Mouse (Mus musculus) lung, adult 18-20 months (tissue): ENCODE data around the gene Fis1.
A peak's percentile ranks its signal among the peaks of the same experiment; 100 is the strongest.

ENCODE experiments used
- DNase-seq, 2 experiments: peaks; one replicate each; pipeline ENCODE4 v3.0.0; 2022; ENCODE audit warnings: mixed read lengths in 2 of 2

The Fis1 gene

DNA sequence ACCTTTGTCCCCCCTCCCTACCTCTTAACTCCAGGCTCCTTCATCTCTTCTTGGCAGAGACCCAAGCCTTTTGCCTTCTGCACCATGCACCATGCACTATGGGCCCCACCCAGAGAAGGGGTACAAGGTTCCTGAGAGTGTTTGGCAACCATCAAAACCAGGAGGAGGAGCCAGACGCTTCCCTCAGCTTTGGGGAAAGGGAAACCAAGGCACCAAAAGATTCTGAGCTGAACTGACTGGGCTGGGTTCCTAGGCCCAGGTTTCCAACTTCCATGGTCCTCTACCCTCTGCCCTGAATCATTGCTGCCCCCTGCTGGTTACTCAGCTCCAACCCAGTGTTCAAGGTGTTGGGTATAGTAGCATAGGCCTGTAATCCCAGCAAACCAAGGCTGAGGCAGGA is 17.6 kb downstream of the Fis1 start:
- peak; percentile 74 to 84 for DNase-seq

DNA sequence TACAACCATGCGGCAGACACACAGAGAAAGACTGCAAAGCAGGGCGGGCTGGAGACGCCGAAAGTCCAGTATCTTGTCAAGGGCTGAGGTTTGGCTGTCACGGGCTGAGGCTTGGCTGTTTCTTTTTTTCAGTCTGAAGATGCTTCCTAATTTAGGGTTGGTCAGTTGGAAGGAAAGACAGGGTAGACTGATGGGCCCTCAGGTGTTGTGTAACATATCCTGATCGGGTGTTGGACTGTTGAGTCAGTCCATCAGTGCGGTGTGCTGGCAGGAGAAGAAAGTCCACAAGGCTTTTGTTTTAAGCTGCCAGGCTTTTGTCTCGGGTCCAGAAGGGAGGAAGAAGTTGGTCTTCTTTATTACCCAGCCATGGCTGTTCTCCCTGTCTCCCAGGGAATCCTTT is 20.6 kb downstream of the Fis1 start:
- no peak for DNase-seq

- DNase-seq: peak in 1 of 2 experiments; percentile 54
These were observed 24.7 kb downstream of the Fis1 start for GRCm38 (mm10) chr5:136977769-136978168.

GRCm38 (mm10) chr5:136979762-136980161 is 26.7 kb downstream of the Fis1 start:
- no peak for DNase-seq

DNA sequence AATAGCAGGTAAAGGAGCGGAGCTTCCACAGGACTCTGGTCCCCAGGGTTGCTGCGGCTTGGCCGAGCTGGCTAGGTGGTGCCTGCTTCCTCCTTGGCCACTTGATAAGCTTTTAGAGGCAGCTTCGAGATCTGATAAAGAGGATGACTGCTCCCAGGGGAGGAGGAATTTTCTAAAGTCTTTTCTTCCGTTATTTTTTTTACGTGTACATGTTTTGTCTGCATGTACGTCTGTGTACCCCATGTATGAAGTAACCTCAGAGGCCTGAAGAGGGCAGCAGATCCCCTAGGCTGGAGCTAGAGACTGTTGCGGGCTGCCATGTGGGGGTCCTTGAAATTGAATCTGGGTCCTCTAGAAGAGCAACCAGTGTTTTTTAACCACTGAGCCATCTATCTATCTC is 27.9 kb downstream of the Fis1 start:
- no peak for DNase-seq

DNA sequence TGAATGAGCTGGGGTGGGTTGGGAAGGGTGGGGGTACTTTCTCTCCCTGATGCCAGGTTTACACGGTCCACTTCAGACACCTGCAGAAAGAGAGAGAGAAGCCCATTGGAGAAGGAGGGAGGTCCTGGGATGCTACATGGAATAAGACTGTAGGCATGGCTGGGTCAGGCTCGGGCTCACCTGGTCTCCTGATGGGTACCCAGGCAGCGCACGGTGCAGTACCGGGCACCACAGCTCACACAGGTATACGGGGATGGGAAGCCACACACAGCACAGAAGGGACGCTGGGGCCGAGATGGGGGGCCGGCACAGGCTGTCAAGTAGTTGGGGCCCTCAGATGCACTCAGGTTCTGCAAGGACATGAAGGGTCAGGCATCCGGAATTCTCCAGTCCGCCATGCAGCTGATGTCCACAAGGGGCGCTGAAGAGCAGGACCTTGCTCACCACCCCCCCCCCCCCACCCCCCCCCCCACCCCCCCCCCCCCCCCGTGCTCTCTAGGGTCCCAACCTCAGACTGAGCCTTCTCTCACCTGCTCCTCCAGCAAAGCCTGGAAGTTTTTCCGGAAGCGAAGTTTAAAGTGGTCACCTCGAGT is 29.4 kb downstream of the Fis1 start:
- DNase-seq: no peak

DNA sequence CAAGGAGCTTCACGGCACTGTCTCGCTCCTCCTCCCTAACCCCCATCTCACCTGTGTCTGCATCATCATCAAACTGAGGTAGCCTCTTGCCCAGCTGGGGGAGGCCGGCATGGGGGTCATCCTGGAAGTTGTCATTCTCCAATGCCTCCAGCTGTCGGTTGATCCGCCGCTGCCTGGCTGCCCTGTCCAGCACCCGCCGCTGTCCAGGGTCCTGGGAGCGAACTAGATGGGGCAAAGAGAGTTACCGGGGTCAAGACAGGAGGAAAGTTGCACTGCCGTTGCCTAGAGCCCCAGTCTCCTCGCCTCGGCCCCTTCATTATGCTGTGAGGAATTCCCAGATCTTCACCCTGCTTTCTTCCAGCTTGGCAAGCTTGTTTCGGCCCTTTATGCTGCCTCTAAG is 31.8 kb downstream of the Fis1 start:
- no peak for DNase-seq

DNA sequence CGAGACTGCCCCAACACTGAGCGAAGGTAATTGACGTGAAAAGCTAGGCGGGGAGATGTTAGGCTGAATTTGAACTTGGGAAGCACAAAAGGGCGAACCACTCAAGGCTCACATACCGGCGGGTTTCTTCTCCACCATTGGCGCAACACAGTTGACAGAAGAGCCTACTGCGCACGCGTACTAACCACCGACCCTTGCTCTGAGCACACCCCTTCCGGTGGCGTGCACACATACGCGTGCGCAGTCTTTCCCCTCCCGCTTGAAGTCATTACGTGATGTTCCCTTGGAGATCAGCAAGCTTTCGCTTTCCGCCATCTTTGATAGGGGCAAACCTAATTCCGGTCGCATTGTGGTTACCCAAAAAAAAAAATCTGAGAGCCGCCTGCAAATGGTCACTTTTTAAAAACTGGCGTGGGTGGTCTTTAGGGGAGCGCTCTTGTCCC is 33.6 kb downstream of the Fis1 start, which contains the start of gene Plod3:
TSS of gene Plod3 (plus strand) at position 325 of the 443 bp plus-strand sequence.
- peak; percentile 97 to 98 for DNase-seq

DNA sequence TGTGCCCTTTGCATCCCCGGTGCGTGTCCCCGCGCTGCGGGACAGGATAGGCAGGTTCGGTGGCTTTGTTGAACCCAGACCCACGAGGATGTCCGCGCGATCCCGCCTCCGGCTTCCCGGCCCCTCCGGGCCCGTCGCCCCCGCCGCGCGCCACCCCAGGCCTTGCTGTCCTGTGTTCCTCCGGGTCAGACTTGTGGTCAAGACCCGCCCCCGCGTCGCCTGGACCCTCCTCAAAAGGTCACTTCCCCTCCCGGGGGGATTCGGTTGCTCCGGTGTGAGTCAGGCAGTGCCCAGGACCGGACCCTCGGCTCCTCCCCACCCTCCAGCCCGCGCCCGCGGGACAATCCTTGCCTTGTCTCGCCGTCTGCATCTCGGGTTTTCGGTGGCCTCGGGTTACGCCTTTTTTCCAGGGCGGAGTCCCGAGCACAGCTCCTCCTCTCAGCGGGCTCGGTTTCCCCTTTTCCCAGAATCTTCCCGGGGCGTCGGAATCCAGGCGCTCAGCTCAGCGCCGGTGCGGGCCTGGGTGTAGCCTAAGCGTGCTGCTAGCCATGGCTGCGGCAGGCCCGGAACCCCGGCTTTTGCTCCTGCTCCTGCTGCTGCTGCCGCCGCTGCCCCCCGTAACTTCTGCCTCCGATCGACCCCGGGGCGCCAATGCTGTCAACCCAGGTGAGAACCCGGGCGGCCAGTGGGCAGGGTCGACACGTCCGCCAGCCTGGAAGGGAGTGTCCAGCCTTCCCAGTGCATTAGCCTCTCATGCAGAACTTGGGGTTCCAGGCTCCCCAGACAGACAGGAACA is 34.3 kb downstream of the Fis1 start:
- peak; percentile 84 for DNase-seq

GRCm38 (mm10) chr5:136987934-136988271 is 34.8 kb downstream of the Fis1 start, which contains the start of gene Znhit1:
Gene Znhit1, minus strand, starts transcription at chr5:136988021.
- DNase-seq: no peak

- peak; percentile 35 to 57 for DNase-seq
These were observed 35.3 kb downstream of the Fis1 start for GRCm38 (mm10) chr5:136988420-136988819.

DNA sequence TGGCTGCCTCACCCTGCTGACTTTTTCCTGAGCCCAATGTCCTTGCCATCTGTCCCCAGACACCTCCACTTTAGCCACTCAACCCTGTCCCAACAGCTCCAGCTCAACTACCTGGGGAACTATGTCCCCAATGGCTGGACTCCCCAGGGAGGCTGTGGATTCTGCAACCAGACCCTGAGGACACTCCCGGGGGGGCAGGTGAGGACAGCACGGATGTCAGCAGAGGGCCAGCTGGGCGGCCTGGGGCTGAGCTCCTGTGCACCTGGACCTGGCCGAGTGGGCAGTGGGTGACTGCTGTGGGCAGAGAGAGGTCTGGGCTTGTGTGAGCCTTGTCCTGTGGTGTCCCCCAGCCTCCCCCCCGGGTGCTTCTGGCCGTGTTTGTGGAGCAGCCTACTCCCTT is 36.7 kb downstream of the Fis1 start:
- no peak for DNase-seq

DNA sequence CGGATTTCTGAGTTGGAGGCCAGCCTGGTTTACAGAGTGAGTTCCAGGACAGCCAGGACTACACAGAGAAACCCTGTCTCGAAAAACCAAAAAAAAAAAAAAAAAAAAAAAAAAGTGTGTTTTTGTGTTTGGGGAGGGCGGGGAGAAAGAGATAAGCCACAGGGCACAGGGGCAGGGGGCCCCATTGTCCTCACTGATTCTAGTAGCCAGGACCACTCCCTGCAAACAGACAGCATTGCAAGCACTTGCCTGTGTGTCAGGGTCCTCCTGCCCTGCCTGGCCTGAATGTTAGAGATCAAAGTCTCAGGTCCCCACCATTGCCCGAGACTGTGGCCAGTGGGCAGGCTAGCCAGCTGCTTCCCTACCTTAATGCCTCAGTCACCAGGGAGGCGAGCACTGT is 46.4 kb downstream of the Fis1 start:
- DNase-seq: no peak

DNA sequence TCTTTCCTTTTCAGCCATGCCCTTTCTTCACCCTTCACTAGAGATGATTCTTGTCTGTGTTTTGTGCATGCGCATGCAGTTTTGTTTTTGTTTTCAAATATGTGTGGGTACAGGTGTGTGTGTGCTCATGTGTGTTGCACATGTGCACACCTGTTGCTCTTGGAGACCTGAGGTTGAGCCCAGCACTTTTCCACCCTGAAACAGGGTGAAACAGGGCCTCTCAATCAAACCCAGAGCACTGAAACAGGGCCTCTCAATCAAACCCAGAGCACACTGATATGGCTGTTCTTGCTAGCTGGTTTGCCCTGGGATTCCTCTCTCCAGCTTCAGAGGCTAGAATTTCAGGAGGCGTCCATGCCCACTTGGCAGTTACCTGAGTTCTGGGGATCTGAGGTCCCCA is 47.5 kb downstream of the Fis1 start:
- DNase-seq: no peak

DNA sequence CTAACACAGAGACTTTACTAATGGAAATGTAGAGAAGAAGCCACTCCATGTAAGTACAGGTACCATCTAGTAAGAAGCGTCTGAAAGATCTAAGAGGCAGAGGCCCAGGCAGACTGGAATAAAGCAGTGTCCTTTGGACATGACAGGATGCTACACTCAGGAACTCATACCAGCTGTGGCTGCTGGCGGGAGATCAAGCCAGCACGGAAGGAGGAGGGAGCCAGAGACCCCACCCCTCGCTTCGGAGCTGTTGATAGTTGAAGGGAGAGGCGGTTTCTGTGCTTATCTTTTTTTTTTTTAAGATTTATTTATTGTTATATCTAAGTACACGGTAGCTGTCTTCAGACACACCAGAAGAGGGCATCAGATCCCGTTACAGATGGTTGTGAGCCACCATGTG is 54.2 kb downstream of the Fis1 start:
- DNase-seq: no peak

DNA sequence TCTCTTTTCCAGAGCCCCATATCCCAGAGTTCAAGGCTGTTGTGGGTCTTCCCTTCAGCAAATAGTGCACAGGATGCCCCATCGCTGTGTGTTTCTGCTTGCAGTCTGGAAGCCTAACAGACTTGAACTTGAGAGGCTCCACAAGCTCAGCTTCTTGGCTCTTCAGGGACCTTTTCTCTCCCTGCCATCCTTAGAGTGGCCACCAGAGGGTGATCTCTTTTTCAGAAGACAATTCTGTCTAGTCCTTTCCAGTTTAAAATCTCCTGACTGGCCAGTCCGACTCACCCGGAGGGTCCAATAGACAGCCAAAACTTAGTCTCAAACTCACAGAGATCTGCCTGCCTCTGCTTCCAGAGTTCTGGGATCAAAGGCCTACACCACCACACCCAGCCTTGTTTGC is 56.9 kb downstream of the Fis1 start:
- DNase-seq: peak in 1 of 2 experiments; percentile 31

GRCm38 (mm10) chr5:137012401-137012950 is 59.4 kb downstream of the Fis1 start:
- no peak for DNase-seq
